Mouse (Mus musculus): ENCODE data around the gene Gm12185. TPM values are rescaled to one million over a fixed set of nuclear protein-coding genes. Genes with fewer than 3 reads are reported as not detected.
"Not testable (repeated sequence)": the region's sequence is repeated elsewhere in the genome, so short reads cannot be mapped to it uniquely, and the experiment has no call there.

Gene Gm12185
- total RNA-seq, 2 experiments from 2014 or later: 0.11 to 0.22 TPM

DNA sequence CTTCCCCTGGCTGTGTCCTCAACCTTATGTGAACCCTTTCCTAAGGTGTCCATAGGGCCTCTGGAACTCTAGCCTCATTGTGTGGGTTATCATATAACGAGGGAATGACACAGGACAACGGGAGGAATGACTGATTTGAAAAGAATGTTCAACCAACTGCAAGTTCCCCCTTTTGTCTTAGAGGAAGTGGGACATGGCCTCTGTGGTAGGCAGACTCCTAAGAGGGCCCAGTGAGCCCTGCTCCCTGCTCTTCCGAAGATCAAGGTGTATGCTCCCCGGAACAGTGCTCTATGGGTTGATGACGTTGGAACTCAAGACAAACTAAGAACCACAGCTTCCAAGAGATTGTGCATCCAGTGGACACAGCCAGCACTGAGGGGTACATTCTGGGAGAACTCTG is 68.2 kb downstream of the Gm12185 start:
- ATAC-seq (ENCODE audit: poor library complexity, severe bottlenecking): peak; percentile 90

DNA sequence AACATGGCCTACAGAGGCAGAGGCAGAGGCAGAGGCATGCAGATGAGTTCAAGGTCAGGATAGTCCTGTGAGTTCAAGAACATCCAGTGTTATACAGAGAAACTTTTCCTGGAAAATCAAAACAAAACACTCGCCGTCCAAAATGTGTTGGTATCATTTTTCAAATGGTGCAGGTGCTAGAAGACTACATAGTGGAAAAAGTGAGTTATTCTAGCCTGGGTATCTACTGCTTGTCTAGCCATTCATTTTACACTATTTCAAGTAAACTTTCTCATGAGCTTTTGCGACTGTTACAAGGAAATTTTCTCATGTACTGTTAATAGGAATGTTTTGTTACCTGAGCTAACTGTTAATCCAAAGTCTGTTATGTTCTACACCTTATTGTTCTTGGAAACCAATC is 73.6 kb downstream of the Gm12185 start:
- no peak for ATAC-seq (ENCODE audit: poor library complexity, severe bottlenecking)

DNA sequence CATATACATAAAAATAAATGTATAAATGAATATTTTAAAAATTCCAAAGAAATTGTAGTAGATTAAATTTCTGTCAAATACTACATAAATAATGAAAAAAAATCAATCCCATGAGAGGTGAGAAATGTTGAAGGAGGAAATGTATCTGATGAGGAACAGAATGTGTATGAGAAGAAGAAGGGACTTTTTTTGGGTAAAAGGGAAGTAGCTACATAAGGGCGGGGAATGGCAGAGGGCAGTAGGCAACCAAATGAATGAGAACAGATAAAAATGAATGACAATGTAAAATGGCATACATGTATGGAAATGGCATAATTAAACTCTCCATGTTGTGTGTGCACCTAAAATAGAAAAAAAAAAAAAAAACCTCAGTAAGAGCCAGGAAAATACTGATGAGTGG is 78.4 kb downstream of the Gm12185 start:
- ATAC-seq (ENCODE audit: poor library complexity, severe bottlenecking): peak; percentile 72

DNA sequence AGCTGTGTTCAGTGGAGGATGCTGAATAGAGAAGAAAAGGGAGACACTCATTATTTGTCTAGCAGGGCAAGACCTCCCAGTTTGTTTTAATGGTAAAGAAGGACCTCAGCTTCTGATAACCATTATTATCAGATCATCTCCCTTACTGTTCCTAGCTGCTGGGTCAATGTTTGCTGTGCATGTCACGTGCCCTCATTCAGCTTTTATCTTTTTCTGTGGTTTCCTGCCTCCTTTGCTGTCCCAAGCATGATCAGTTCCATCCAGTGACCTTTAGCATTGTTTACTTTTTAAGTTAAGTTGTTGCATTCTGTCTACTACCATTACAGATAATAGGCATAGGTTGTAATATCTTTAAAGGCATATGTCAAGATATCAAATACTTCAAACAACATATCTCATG is 83.6 kb downstream of the Gm12185 start:
- ATAC-seq (ENCODE audit: poor library complexity, severe bottlenecking): peak; percentile 24; the same call in 1 of the 2 replicates

DNA sequence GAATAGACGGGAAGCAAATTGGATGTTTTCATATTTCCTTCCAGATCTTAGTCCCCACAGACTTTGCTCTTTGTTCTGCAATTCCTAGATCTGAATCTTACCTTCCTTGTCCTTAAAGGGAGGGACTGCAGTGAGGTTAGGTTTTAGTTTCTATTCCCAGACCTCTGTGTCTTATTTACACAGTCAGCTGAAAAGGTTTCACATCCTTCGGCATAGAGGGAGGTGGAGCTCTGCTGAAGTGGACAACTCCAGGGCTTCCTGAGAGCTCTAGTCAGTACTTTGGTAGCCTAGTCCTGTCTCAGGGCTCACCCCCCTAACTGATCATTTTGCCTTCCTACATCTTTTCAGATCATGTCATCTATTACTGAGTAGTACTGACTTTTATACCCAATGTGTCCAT is 90.0 kb downstream of the Gm12185 start, which contains the start of gene Gm5431:
Gene Gm5431 (minus strand): TSS at position 194 of the 400 bp plus-strand sequence.
- peak; percentile 60 for ATAC-seq (ENCODE audit: poor library complexity, severe bottlenecking)

DNA sequence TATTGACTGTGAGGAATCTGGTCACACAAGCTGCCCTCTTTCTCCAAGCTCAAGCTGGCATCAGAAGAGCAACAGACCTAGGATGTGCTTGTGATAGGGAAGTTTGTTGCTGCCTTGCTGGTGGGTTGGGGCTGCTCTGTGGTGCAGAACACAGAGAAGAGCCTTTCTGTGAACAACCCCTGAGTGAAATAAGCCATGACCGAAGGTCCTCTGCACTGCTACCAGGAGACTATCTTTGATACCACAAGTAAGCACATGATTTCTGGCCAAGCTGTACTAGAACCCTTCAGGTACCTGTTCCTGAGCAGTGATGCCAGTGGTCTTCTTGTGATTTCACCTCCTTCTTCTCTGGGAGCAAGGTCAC is 90.5 kb downstream of the Gm12185 start:
- 0 out of 2 replicates have a peak, but pooled peaks have one; percentile 28 for ATAC-seq (ENCODE audit: poor library complexity, severe bottlenecking)

DNA sequence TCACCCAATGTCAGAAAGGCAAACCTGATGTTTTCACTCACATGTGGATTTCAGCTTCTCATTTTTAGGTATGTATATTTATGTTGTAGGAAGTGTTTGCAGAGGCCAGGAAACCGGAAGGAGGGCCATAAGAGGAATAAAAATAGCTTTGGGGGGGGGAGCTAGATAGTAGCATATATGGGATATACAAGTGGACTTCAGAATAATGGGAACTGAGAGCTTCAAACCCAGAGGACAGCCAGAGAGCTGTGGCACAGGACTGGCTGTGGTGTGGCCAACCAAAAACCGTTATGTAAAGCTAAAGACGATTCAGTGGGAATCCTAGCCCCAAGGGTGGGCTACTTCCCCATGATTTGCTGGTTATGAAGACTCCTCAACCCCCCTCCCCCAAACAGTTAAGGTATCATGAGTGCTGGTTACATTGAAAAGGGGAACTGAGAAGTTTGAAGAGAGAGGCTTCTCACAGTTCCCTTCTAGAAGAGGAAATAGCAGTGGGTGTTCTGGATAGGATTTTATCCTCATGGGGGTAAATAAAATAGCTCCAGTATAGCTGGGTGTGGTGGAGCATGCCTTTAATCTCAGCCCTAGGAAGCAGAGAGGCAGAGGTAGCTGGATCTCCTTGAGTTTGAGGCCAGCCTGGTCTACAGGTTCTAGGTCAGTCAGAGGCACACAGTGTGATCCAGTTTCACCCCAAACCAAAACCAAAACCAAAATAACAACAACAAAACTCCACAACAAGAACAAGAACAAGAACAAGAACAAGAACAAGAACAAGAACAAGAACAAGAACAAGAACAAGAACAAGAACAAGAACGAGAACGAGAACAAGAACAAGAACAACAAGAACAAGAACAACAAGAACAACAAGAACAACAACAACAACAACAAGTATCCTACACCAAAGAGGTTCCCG is 91.1 kb downstream of the Gm12185 start:
- ATAC-seq (ENCODE audit: poor library complexity, severe bottlenecking): peak; percentile 89

DNA sequence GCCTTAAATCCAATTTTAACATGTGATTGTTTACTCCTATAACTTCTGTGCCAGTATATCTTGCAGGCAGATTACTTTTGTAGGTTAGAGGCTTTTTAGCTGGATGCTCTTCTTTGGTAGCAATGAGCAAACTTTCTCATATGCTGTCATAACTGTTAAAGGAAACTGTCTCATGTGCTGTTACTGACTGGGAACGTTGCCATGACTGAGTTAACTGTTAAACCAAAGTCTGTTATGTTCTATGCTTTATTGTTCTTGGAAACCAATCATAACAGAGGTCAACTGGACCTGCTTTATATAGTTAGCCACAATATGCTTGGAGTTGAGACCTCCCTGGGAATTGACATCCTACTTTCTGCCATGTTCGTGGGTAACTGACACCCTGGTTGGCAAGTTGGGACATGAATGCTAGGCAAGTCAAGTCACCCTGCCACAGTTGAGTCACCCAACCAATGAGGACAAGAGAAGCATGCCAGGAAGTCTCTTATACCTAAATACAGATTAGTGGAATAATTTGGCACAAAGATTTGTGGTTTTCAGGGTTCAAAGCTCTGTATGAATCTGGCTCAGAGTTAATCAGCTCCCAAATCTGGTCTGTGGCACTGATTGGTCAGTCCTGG is 93.1 kb downstream of the Gm12185 start:
- ATAC-seq (ENCODE audit: poor library complexity, severe bottlenecking): no peak

DNA sequence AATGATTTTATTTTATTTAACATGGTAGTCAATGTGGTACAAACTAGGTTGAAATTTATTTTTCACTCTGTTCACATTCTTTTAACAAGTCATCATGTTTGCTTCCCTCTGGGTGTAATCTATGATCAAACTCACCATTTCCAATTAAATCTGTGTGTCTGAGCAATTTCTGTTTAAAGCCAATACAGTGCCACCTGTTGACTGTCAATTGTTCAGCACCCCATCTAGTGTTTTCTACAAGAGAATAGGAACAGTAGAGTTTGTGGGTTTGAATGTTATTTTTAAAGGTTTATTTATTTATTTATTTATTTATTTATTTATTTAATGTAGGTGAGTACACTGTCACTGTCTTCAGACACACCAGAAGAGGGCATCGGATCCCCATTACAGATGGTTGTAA is 115.3 kb downstream of the Gm12185 start:
- ATAC-seq (ENCODE audit: poor library complexity, severe bottlenecking): no peak

DNA sequence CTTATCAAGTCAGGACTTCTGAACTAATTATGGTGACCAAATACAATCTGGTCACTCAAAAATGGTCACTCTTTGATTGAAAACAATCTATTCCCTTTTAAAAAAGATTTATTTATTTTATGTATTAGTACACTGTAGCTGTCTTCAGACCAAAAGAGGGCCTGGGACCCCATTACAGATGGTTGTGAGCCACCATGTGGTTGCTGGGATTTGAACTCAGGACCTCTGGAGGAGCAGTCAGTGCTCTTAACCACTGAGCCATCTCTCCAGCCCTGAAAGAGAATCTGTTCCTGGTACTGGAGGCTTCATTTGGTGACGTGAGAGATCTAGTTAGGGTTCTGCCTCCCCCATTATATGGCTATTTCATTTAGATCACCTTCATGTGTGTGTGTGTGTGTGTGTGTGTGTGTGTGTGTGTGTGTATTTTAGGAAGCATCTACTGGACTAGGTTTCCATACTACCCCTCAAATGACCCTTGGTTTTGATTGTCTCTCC is 116.6 kb downstream of the Gm12185 start:
- ATAC-seq (ENCODE audit: poor library complexity, severe bottlenecking): not testable (repeated sequence)

DNA sequence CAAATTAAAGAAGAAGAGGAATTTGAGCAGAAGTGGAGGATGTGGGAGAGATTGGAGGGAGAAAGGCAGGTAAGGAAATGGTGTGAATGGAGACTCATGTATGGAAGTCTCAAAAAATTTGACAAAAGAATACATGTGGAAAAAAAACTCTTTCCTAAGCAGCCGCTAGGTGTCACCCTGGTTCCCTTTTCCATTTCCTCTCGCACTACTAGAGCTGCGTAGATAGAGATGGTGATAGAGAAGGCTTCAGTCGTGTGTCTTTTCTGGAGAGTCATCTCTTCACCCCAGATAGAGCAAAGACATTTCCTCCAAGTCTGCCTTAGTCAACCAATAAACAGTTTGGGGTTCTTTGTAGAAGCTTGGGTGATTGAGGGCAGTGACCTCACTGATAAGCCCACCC is 117.6 kb downstream of the Gm12185 start:
- ATAC-seq (ENCODE audit: poor library complexity, severe bottlenecking): peak; percentile 49

DNA sequence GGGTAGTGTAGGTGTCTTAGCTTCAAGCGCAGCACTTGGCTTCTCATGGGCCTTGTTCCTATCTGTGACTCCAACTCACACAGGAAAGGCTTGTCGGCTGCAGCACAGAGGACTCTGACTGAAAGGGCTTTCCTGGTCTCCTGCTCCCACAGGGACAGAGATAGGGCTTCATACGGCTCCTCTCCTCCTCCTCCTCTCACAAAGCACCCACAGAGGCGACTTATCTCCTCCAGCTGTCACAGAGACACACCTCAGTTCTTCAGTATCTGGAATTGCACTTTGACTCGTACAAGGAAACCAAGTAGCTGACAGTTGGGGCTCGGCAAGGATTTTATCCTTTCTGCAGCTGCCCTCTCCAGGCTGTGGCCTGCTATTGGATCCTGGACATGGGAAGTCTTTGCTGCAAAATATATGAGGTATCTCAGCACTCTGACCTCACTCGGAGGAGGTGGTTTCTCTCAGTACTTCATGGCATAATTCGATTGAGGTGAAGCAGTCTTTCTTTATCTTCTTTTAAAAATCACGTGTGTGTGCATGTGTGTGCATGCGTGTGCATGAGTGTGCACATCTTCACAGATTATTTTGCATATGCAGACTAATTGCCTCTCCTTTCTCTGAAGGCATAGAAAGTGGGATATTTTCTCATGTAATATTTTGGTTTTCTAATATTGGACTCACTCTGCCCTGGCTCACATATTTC is 118.3 kb downstream of the Gm12185 start:
- ATAC-seq (ENCODE audit: poor library complexity, severe bottlenecking): no peak

DNA sequence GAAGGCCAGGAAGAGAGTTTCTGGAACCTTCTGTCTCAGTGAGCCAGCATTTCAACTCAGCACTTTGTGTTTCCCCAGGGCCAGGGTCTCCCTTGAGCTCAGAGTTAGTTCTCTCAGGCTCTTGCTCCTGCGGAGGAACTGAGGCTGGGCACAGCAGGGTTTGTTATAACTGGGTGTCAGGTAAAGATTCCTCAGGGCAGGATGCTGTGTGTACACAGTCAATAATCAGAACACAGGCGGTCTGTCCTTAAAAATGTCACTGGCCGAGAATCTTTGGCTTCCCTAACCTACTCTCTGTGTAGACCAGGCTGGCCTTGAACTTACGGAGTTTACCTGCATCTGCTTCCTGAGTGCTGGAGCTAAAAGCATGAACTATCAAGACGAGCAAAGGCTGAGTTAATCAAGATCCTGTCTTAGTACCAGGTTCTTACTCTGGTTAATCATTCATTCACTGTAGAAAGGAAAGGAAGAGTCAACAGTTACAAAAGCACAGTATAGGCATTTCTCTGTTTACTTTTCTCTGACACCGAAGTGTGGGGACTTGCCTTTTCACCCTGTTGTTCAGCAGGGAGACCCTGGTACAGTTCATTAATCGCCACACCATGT is 119.2 kb downstream of the Gm12185 start:
- ATAC-seq (ENCODE audit: poor library complexity, severe bottlenecking): peak; percentile 6; the same call in 1 of the 2 replicates

DNA sequence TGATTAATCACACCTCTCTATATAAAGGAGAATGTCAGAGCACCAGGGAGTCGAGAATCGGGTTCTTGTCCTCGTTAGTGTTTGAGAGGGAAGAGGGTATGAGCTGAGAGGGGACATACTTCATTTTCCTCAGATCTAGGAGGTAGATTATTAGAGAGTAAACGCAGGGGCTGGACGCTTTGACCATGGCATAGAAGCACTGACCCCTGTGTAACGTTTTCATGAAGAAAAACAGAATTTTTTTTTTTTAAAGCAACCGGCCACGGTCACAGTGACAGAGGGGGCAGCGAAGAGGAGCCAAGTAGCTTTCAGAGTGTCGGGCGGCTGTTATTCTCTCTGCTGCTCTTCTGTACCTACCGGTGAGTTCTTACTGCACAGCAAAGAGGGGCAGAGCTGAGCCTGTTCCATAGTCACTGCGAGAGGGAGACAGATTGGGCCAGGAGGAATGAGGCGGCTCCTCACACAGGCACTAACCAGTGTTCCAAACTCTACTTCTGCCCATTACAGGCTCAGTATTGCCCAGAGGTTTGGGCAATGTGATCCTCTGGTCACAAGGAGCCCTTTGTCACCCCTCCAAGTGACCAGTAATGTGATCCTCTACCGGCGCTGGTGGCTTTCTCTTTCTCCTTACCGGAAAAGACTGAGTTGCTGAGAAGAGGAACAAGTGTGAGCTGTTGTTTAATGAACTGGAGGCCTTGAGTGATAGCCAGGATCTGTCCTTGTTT is 120.0 kb downstream of the Gm12185 start:
- ATAC-seq (ENCODE audit: poor library complexity, severe bottlenecking): peak; percentile 57

DNA sequence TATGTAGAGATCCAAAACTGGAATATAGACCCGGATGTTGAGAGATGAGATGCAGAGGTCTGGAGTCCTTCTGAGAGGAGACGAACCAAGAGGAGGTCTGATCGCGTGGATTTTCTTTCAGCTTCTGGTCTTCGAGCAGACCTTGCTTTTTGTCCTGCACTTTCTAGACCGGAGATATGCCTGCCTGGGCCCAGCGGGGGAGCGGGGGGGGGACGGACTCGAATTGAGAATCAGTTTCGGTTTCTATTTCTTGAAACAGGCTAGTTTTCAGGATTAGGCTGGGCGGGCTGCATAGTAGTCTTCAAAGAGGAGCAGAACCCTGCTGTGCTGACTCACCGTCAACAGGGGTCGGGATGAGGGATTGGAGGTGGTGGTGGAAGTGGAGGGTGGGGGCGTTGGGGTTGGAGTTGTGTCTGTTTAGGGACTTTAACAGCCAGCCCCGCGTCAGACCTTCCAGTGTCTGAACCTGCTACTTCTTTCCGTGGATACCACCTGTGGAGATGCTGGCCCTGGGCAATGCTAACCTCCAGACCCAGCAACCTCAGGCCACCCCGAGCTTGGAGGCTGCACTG is 120.7 kb downstream of the Gm12185 start, which contains the start of gene Irgm1:
Gene Irgm1 (minus strand): TSS at position 483 of the 572 bp plus-strand sequence.
- ATAC-seq (ENCODE audit: poor library complexity, severe bottlenecking): peak; percentile 62

DNA sequence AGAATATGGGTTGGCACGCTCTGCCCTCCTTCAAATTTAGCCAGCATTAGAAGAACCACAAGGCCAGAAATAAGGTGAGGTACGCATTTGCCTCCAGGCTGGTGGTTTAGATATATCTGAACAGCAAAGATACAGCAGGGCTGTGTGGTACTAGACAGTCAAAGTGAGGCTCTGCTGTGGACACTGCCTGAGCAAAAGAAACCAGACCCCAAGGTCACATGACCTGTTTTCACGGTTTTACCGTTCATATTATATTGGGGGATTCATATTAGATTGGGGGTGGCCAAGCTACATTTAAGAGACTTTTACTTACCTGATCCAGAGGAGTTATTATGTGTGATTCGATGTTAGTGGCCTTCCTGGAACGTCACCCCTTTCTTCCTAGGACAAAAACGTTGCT is 121.2 kb downstream of the Gm12185 start:
- ATAC-seq (ENCODE audit: poor library complexity, severe bottlenecking): no peak

DNA sequence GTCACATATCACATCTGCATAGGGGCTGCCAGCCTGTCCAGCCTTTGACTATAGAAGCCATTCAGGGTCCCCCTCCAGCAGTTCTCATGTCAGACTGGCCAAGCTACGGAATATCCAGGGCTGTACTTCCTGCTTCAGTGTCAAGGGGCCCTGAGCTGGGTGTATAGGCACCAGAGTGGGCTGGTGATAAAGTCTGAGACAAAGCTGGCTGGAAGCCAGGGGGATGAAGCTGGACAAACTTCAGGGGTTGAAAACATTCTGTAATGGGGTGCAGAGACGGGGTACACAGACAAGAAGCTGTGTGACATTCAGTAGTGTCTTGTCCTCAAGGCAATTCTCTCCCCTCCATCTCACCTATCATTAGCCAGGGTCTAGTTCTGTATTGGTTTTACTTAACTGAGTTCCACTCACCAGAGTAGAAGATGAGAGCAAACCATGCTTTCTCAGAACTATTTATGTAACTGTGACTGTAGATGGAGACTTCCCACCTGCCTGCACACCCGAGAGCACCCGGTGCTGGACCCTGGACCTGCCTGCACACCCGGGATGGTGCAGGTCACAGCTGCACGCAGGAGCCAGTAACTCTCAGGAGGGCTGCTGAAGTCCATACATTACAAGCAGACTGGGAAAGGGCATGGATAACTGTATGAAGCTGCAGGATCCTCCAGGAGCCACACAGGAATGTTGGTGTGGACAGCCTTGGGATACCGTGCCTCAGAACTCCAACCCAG is 122.5 kb downstream of the Gm12185 start:
- ATAC-seq (ENCODE audit: poor library complexity, severe bottlenecking): no peak

DNA sequence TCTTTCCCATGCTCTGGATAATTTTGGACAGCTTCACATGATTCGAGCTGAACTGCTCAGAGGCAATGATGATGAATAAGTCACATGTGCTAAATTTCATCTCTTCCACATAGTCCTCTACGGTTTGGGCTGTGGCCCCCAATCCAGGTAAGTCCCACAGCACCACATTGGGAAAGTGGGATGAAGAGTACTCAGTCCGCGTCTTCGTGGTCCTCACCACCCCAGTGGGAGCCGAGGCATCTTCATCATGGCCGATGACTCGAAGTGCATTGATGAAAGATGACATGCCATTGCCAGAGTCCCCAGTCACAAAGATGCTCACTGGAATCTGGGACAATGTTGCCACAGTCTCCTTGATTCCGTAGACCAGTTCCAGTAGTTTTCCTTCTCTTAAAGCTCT is 125.5 kb downstream of the Gm12185 start:
- ATAC-seq (ENCODE audit: poor library complexity, severe bottlenecking): no peak

DNA sequence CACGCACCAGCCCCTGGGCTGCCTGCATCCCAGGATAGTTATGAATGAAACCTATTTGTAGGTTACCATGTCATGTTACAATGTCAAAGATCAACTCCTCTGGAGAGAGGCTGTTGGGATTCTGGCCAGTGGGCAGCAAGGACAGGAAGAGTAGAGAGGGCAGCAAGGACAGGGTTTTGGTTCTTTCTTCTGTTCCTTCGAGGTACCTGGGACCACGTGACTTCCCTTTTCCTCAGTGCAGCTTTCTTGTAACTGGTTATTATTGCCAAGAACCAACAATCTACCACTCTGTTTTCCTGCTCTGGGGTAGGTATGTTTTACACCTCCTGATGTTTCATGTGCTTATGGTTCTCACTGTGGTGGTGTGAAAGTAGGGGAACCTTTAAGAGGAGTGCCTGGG is 128.2 kb downstream of the Gm12185 start:
- no peak for ATAC-seq (ENCODE audit: poor library complexity, severe bottlenecking)
